Mouse (Mus musculus): ENCODE data around the gene Fam107b.
"Not testable (repeated sequence)": the region's sequence is repeated elsewhere in the genome, so short reads cannot be mapped to it uniquely, and the experiment has no call there.

The Fam107b gene

GRCm38 (mm10) chr2:3657811-3658730, 87.8 kb downstream of the Fam107b start:
- peak; percentile 32 for DNase-seq (ENCODE audit: low read depth, low spot score)

DNA sequence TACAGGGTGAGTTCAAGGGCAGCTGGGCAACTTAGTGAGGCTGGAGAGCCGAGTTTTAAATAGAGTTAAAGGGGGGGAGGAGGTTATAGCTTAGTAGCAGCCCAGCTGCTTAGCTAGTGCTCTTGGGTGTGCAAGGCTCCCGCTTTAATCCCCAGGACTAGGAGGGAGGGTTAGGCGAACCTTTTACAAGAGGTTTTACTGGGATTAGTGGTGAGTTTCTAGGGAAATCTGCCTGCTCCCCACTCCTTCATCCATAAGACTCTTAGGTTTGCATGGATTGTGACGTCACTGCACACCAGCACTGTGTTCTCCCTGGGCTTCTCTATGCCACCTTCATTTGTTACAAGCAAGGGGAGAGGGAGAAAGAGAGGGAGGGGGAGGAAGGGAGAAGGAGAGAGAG, 88.6 kb downstream of the Fam107b start:
- DNase-seq (ENCODE audit: low read depth, low spot score) = no peak

GRCm38 (mm10) chr2:3659300-3659910, 89.1 kb downstream of the Fam107b start:
- DNase-seq (ENCODE audit: low read depth, low spot score) = peak; percentile 55

DNA sequence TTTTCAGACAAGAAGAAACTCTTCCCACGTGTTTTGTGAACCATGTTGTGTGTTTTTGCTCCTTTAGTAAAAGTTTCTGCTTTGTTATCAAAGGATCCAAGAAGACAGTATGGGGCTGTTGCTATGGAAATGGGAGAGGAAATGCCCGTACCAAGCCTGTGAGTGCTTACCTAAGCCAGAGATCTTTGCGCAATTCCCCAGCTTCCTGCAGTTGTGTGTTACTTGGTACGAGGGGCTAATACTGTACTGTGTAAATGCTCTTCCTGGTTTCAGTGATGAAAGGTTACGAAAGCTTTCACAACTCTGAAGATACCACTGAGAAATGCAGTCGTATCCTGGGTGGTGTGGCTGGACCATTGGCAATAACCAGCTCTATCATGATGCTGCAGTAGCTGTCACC, 93.8 kb downstream of the Fam107b start:
- DNase-seq (ENCODE audit: low read depth, low spot score) = peak; percentile 18

DNA sequence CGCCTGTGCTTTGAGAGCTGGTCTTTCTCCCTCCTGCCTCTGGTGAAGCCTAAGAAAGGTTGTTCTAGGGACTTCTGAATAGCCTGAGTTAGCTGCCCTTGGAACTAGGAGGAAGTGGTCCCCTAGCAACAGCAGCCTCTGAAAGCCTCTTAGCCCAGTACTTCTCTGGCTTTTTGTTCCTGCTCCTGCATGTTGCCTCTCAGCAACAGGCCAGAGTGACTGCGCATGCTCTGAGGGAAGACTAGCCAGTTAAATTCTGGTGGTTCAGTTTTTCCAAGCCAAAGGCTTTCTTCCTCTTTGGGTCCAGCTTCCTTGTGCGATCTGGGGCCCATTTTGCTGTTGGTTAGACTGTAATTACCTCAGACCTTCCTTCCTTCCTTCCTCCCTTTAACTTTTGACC, 98.4 kb downstream of the Fam107b start:
- DNase-seq (ENCODE audit: low read depth, low spot score) = no peak

GRCm38 (mm10) chr2:3669646-3670045, 99.4 kb downstream of the Fam107b start:
- no peak for DNase-seq (ENCODE audit: low read depth, low spot score)

DNA sequence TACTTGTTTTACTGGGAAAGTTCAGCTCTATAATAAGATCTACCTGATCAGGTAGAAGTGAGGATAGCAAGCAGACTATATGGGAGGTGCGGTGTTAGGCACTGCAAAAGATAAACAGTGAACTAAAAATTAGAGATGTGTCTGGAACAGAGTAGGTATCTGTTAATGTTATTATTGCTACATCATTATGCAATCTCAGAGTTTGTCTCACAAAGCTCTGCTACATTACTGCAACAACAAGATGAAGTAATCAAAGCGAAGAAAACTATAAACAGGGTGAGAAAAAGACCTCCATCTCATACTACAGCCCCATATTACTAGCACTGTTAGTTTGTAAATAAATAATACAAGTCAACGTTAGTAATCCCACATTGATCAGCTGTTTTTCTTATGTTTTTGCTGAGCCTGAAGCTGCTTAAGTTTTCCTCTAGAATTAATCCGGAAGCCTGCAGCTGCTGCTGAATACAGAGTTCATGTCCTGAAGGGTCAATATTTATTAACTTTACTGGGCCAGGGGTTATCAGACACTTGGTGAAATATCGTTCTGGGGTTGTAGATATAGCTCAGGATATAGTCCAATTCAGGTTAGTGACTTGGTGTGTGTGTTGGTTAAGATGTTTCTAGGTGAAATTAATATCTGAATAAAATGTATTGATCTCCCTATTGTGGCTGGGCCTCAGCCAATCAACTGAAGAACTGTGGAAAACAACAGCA, 102.5 kb downstream of the Fam107b start:
- no peak for DNase-seq (ENCODE audit: low read depth, low spot score)

GRCm38 (mm10) chr2:3675481-3675880, 105.2 kb downstream of the Fam107b start:
- DNase-seq (ENCODE audit: low read depth, low spot score) = no peak

GRCm38 (mm10) chr2:3682699-3683098, 112.4 kb downstream of the Fam107b start:
- DNase-seq (ENCODE audit: low read depth, low spot score) = no peak

- DNase-seq (ENCODE audit: low read depth, low spot score) = no peak
Observed at GRCm38 (mm10) chr2:3683343-3683742, 113.1 kb downstream of the Fam107b start.

DNA sequence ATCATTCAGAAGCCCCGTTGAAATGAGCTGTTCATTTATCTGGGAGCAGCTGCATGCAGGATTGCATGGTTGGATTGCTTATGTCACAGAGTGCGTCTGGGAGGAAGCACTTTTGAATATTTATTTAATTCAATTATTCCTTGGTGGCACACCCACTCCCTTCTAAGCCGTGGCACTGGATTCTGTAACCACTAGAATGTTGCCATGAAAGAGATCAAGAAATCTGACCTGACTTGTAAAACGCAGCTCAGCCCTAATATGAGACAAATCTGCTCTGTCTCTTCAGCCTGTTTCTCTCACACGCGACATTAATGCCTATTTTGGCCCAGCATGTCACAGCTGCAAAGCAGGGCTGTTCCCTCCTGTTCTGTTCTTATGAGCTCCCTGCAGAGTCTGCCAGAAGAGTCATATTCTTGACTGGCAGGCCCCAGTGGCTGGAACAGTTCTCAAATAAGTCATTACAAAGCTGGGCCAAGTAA, 113.5 kb downstream of the Fam107b start:
- peak; percentile 48 for DNase-seq (ENCODE audit: low read depth, low spot score)

GRCm38 (mm10) chr2:3690221-3690620, 119.9 kb downstream of the Fam107b start:
- no peak for DNase-seq (ENCODE audit: low read depth, low spot score)

DNA sequence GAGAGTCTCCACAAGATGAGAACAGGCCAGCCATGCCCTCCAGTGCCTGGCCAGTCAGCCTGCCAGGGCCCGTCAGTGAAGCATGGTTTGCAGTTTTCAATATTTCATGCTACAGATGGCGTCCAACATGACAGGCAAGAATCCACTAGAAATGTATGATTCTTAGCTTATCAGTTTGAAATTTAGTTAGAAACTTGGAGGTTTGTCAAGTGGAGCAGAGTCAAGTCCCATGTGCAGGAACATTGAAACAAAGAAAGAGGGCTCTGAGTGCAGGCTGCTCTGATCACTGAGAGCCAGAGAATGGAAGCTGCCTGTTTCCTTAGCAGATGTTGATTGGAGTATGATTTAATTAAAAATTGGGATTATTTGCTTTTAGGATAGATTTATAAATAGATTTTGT, 122.5 kb downstream of the Fam107b start:
- no peak for DNase-seq (ENCODE audit: low read depth, low spot score)

- no peak for DNase-seq (ENCODE audit: low read depth, low spot score)
Observed at GRCm38 (mm10) chr2:3695900-3696299, 125.6 kb downstream of the Fam107b start.

DNA sequence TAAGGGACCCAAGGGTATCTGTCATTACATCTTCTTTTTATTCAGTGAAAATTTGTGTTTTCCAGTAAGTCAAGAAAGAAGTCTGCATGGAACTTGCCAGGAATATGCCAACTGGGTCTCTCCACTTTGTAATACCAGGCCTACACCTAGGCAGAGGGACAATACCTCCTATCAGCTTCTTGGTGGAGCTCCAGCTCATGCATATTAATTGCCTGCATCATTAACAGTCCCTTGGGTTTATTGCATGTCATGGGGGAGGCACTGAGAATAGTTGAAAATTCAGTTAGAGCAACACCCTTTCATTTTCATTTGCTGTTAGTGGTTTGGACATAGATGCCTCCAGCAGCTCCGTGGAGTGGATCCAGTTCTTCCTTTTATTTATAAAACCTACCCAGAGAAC, 130.1 kb downstream of the Fam107b start:
- DNase-seq (ENCODE audit: low read depth, low spot score) = no peak

DNA sequence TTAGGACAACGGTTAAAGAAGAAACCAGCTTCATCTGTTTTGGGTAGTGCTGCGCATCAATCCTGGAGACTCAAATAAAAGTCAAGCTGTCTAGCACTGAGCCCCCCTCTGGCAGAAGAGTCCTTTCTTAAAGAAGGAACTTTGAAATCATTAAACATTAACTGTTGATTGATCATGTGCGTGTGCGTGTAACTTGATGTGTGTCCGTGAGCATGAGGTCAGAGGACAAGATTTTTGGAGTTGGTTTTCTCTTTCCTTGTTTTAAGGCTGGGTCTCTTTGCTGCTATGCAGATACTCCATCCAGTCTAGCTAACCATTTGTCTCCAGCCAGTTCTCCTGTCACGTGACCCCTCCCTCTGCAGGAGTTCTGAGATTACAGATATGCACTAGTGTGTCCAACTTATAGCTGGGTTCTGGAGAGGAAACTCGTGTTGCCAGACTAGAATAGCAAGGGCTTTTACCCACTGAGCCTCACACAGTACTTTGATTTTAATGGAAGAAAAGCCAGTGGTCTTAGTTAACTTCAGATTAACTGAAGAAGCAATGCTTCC, 132.4 kb downstream of the Fam107b start:
- DNase-seq (ENCODE audit: low read depth, low spot score) = no peak

DNA sequence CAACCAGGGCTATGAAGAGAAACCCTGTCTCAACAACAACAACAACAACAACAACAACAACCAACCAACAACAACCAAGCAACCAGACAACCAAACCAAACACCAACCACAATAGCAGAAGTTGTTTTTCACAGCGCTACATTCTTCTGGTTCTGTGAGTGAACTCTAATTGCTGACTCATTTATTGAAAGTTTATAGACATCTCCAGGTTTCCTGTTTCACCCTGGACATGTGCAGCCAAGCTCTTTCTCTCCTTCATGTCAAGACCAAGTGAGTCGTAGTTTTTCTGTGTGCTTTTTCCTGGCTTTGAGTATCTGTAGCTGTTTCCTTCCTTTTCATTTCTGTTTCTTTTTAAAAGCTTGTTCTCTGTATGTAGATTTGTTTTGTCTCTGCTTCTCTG, 133.5 kb downstream of the Fam107b start:
- DNase-seq (ENCODE audit: low read depth, low spot score) = peak; percentile 63

DNA sequence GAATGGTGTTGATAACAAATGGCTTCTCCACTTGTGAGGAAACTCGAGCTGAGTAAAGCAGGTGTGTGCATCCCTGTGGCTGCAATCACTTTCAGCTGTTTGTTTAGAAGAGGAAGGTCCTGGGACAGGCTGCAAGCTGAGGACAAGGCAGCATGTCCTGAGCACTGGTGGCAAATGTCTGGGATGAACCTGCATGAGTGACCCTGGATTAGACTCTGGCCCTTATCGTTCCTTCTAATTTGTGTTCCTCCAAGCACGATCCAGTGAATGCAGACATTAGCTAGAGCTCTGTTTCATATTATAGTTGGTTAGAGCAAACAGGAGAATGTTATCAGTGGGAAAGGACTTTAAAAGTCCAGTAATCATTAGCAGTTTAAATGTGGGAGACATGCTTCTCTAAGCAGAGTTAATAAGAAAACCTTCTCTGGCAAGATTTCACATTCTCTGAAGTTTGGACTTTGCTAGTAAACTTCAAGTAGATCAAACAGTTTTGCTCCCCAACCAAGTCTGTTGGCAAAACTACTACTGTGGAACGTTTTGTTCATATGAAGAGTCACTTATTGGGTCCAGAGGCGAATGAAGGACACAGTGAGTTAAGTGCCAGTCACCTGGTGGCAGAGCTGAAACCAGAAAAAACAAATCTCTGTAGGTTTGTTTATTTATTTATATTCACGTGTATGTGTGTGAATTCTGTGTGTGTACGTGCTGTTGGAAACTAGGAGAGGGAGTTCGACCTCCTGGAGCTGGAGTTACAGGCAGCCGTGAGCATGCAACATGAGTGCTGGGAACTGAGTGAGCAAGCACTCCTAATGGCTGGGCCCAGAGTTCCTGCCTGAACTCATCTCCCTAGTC, 134.2 kb downstream of the Fam107b start:
- DNase-seq (ENCODE audit: low read depth, low spot score) = no peak

DNA sequence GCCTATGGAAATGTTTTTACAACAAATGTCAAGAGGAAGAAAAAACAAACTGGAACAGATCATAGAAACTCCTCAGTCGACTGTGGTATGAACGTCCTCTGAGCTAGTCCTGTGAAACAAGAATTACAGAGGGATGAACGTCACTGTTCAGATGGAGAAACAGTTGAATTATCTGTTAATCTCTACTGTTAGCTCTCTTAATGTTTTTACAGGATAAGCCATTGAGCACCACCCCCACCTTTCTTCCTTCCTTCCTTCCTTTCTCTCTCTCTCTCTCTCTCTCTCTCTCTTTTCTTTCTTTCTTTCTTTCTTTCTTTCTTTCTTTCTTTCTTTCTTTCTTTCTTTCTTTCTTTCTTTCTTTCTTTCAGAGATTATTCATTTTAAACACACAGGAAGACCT, 135.0 kb downstream of the Fam107b start:
- not testable (repeated sequence) for DNase-seq (ENCODE audit: low read depth, low spot score)

GRCm38 (mm10) chr2:3707236-3707635, 136.9 kb downstream of the Fam107b start:
- DNase-seq (ENCODE audit: low read depth, low spot score) = no peak

DNA sequence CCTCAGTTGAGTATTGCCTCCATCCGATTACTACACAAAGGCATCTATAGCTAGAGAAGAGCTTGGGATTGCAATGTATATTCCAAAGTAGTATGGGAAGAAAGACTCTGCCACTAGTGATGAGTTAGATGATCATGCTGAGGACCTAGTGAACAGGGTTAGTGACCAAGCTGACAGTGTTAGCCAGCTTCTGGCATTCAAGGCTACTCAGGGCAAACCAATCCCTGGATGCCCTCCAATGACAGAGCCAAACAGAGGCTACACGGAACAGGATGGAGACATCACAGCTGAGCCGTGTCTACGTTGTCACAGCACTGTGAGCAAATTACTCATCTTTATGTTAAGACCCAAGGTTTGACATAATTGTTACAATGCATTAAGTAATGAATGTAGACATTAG, 138.3 kb downstream of the Fam107b start:
- no peak for DNase-seq (ENCODE audit: low read depth, low spot score)

Measured in 3T3-L1 (cell line).